ENCODE assay signal across 8 mouse cellular contexts in genomic region chr3:57575660-57576055, GRCm38 (mm10). TPM values are rescaled to one million over a fixed set of nuclear protein-coding genes. Genes with fewer than 3 reads are reported as not detected.
DNase-seq lines count a peak whose midpoint lies in the region; ATAC-seq and TF ChIP-seq lines count a peak whose summit lies in the region.

Gene Wwtr1, minus strand, starts transcription at chr3:57575910.

- H3K27ac ChIP-seq in cerebellum, adult 2 months (ENCODE audit: insufficient read depth, low read length): peak within 1 kb of the TSS; percentile 24; the same call in 1 of the 2 replicates
- peak within 1 kb of the TSS; percentile 98 for H3K27ac ChIP-seq in lung, embryonic 14.5 days (ENCODE audit: low read depth)

- no peaks in the 10 kb centered on the region for H3K4me1 ChIP-seq in cerebellum, adult 2 months (ENCODE audit: control insufficient read depth, insufficient read depth, low read length)
- H3K4me1 ChIP-seq in lung, embryonic 14.5 days (ENCODE audit: insufficient read depth): peaks cover 19% of the 10 kb centered on the region

- H3K9ac ChIP-seq in lung, embryonic 14.5 days: peak within 1 kb of the TSS; percentile 84

- H3K27me3 ChIP-seq in cerebellum, adult 2 months (ENCODE audit: control insufficient read depth, insufficient read depth, low read length): peaks cover 2% of the 10 kb centered on the region; the same call in 1 of the 2 replicates
- H3K27me3 ChIP-seq in lung, embryonic 14.5 days (ENCODE audit: insufficient read depth, low read length): no peaks in the 10 kb centered on the region

- no peak for TF ChIP-seq CTCF in cerebellum, adult 2 months (IDR thresholded peaks at IDR 0.05; ENCODE audit: borderline replicate concordance, insufficient read depth, low read depth, low read length)
- no peak for TF ChIP-seq CTCF in lung, embryonic 14.5 days (IDR thresholded peaks at IDR 0.05; ENCODE audit: low read depth)

- peak; percentile 95 for DNase-seq in ES-CJ7 (ENCODE audit: low read depth, low spot score)
- DNase-seq in cerebellum, adult 2 months: peak; percentile 39 to 50
- peak; percentile 89 for DNase-seq in forelimb bud, embryonic 11.5 days (ENCODE audit: low read depth, low spot score)
- peak; percentile 94 for DNase-seq in heart, postnatal 25 days (ENCODE audit: low spot score)
- DNase-seq in layer of hippocampus, adult 8-10 months (ENCODE audit: low spot score in 2 of 2): peak; percentile 55 to 59
- peak; percentile 97 for DNase-seq in lung, embryonic 14.5 days
- peak; percentile 84 for DNase-seq in ovary, postnatal 14 days (ENCODE audit: low spot score)
- peak; percentile 13 for DNase-seq in thymus, postnatal 4 days

- TF ChIP-seq POLR2A in cerebellum, adult 2 months (IDR thresholded peaks at IDR 0.05; ENCODE audit: borderline replicate concordance, insufficient read depth, low read length): no peak

- H3K9me3 ChIP-seq in lung, embryonic 14.5 days (ENCODE audit: low read depth, low read length): no peaks in the 10 kb centered on the region

- H3K36me3 ChIP-seq in lung, embryonic 14.5 days (ENCODE audit: insufficient read depth): peaks cover 3% of the 10 kb centered on the region; the same call in 1 of the 2 replicates

- H3K4me3 ChIP-seq in cerebellum, adult 2 months (replicated peaks; ENCODE audit: insufficient read depth, low read depth, low read length): peak within 1 kb of the TSS; percentile 44
- H3K4me3 ChIP-seq in lung, embryonic 14.5 days (ENCODE audit: low read depth, low read length): peak within 1 kb of the TSS; percentile 79

- peak; percentile 94 for ATAC-seq in lung, embryonic 14.5 days (ENCODE audit: insufficient read depth)

- WGBS in cerebellum, adult 2 months: under 1% methylated on average over 36 of the region's 36 CpGs
- 0% methylated on average over 36 of the region's 36 CpGs for WGBS in lung, embryonic 14.5 days

- intact Hi-C loops in heart, postnatal 25 days (cut with DNase I): loop anchor here (1.0 to 2.0 kb wide), 3 partner anchors 39 to 105 kb away; no protein-coding TSS in a partner anchor

- peak within 1 kb of the TSS; percentile 85 for H3K4me2 ChIP-seq in lung, embryonic 14.5 days

RNA-seq across cellular contexts. Expression of gene Wwtr1, which starts in this region (rescaled TPM):
- polyA plus RNA-seq in cerebellum, adult 2 months (2012; rRNA removed): 10.0 and 10.6 TPM in 2 replicates
- total RNA-seq in heart, postnatal 25 days (2021): 10 to 100 TPM; 57.9 to 61.6 TPM
- total RNA-seq in layer of hippocampus, adult 8-10 months (2022): 10 to 100 TPM; 12.6 to 14.8 (median 13.7) TPM
- 23.4 and 24.8 TPM in 2 replicates for polyA plus RNA-seq in lung, embryonic 14.5 days (2014; fragmentation: Nextera tagmentation; extraction: Ambion mirVana)

Comparison
In these comparisons a context has a peak if more than half of its experiments do, and no peak if none do; other contexts are left out.
1. Peak in every context shown above with its lines: DNase-seq, ATAC-seq, H3K4me3 ChIP-seq and H3K27ac ChIP-seq.
2. DNase-seq: peak in every context shown above with its lines; median percentile 97 in lung, embryonic 14.5 days; 95 in ES-CJ7; 94 in heart, postnatal 25 days; 89 in forelimb bud, embryonic 11.5 days; 84 in ovary, postnatal 14 days; 57 in layer of hippocampus, adult 8-10 months; 44 in cerebellum, adult 2 months; 13 in thymus, postnatal 4 days.